Comparison of ENCODE assay signal across 11 mouse cellular contexts in the genomic region with DNA sequence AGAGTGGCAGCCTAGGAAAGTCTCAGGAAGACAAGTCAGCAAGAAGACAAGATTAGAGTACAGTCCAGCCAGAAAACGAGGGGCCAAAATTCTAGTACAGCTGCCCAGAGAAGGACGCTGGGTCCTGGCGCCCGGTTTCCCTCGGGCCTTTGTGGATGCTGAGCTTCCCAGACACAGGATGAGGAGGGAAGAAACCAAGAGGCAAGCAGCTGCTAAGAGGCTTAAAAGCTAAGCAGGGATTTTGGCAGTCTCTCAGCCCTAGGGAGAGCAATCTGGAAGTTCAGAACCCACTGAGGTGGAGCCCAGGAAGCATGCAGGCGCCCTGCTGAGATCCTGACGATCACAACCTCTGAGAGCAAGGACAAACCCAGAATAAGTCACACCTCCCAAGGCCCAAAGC.
DNase-seq lines count a peak whose midpoint lies in the region.
"Had no signal": no experiment of that assay in that cellular context is flagged by ENCODE, and none has a peak within 500 bp of the region (broad histone marks: within the 10 kb centered on the region; RNA-seq: fewer than 3 reads in every experiment).

No protein-coding gene starts in this region.

- intact Hi-C loops in heart, postnatal 36 days (cut with DNase I): no loop called here
- intact Hi-C loops in gastrocnemius, postnatal 14 days (cut with DNase I; ENCODE audit: low total_unique reads): no loop called here

- DNase-seq in heart, adult 18-20 months: peak; percentile 20 to 30
- no peak for DNase-seq in heart, postnatal 36 days
- DNase-seq in right cerebral cortex, postnatal 10 days (ENCODE audit: low spot score in 2 of 2): peak; percentile 22 to 23
- no peak for DNase-seq in right cerebral cortex, adult 18-20 months
- peak; percentile 52 for DNase-seq in gastrocnemius, postnatal 14 days
- peak; percentile 21 for DNase-seq in skeletal muscle tissue, adult 2 months (ENCODE audit: low read depth, low spot score)
- DNase-seq in embryo, embryonic 11 days: no peak
- DNase-seq in urinary bladder, adult 2 months (ENCODE audit: low spot score): no peak
- DNase-seq: kidney, adult 18-20 months; kidney, postnatal 10 days; spleen, adult 18-20 months had no signal

Comparison
In these comparisons a context has a peak if more than half of its experiments do, and no peak if none do; other contexts are left out.
1. DNase-seq: peak in heart, adult 18-20 months (2 of 2), right cerebral cortex, postnatal 10 days (2 of 2), gastrocnemius, postnatal 14 days (single experiment) and skeletal muscle tissue, adult 2 months (single experiment); none in heart, postnatal 36 days (0 of 2), right cerebral cortex, adult 18-20 months (single experiment), embryo, embryonic 11 days (single experiment) and urinary bladder, adult 2 months (single experiment).